Mouse (Mus musculus) layer of hippocampus, adult 6 months (tissue): ENCODE results near the gene Ebna1bp2. TPM values are rescaled to one million over a fixed set of nuclear protein-coding genes. Genes with fewer than 3 reads are reported as not detected.

Experiments
- long read RNA-seq, 2 experiments: library from polyadenylated mRNA; unstranded; transcript quantifications; one replicate each; pipeline ENCODE4 v2.0.0; 2019 to 2020
- polyA plus RNA-seq: library from polyadenylated mRNA; unstranded; fragments of <200 nt; fragmentation: Nextera tagmentation; gene quantifications from 2 replicates; pipeline ENCODE4 v1.2.3, GENCODE M21; 2021

The Ebna1bp2 gene
- polyA plus RNA-seq: 45.6 and 51.6 TPM in 2 replicates
- long read RNA-seq, experiment 1, transcript Ebna1bp2-201 (9 exons, 2,960 nt): major isoform, 37 of 50 reads
- long read RNA-seq, experiment 1, partial matches to known transcripts: 9 of 50 reads
- long read RNA-seq, experiment 1, other reads (novel, unspliced or antisense): 3 of 50 reads
- long read RNA-seq, experiment 2, transcript Ebna1bp2-201 (9 exons, 2,960 nt): major isoform, 215 of 258 reads
- long read RNA-seq, experiment 2, partial matches to known transcripts: 16 of 258 reads
- long read RNA-seq, experiment 2, other reads (novel, unspliced or antisense): 27 of 258 reads

DNA sequence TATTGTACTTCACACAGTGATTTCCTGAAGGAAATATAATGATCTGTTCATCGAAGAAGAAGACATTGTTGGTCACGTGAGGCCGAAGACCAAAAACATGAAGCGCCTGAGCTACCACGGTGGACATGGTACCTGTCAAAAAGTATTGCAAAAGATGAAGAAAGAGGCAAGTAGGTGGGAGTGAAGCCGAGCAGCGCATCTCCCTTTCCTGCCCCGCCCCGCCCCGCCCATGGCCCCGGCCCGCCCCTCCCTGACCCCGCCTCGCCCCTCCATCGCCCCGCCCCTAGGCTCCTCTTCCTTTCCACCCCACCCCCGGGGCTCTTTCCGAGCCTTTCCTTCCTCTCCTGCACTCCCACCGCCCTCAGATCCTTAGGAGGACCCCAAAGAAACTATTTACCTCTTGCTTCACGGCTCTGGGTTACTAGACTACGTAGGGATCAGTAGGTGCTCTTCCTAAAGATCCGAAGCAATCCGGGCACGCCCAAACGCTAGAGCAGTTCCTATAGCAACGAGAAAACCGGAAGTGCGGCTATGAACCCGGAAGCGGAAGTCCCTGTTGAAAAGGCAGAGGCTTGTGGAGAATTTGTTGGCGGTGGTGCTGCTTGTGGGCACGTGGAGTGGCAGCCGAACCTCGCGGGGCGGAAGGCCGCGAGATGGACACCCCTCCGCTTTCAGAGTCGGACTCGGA lies at the start of gene Ebna1bp2, which contains the start of gene Cfap57:
TSS of gene Ebna1bp2 (plus strand) at position 521 of the 688 bp plus-strand sequence.
TSS of gene Cfap57 (minus strand) at position 499 of the 688 bp plus-strand sequence.

DNA sequence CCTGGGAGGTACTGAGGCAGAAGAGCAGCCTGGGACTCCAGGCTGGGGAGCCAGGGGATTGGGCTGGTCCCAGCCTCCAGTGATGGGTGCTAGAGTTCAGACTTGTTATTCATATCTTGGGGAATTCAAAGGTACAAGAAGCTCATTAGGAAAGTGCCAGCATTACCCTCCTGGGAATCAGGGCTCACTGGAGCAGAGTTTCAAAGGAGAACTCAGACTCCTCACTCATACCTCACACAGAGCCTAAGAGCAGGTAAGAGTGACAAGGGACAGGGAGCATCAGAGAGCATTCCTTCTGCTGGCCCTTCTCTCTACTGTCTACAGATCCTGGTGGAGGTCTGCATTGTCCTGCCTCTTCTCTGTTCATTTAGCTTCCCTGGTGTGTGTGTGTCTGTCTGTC lies 38.1 kb downstream of the Ebna1bp2 start, which contains the start of gene Olfr62:
TSS of gene Olfr62 (plus strand) at position 301 of the 400 bp plus-strand sequence.

Other genes starting within 250 kb of the Ebna1bp2 start
- 2.1 and 2.2 TPM in 2 replicates for gene Szt2, start 211.5 kb upstream of the Ebna1bp2 start, polyA plus RNA-seq
- 42.3 and 43.7 TPM in 2 replicates for gene Med8, start 211.5 kb upstream of the Ebna1bp2 start, polyA plus RNA-seq
- 23.3 and 23.4 TPM in 2 replicates for gene Elovl1, start 192.7 kb upstream of the Ebna1bp2 start, polyA plus RNA-seq
- 0.93 and 1.3 TPM in 2 replicates for gene Cdc20, start 183.4 kb upstream of the Ebna1bp2 start, polyA plus RNA-seq
- 0.09 and 0.13 TPM in 2 replicates for gene Mpl, start 163.3 kb upstream of the Ebna1bp2 start, polyA plus RNA-seq
- gene Tie1, start 130.7 kb upstream of the Ebna1bp2 start, polyA plus RNA-seq: 2.3 and 3.5 TPM in 2 replicates
- gene 2610528J11Rik, start 93.8 kb upstream of the Ebna1bp2 start, polyA plus RNA-seq: not detected in 2 replicates
- gene Tmem125, start 76.8 kb upstream of the Ebna1bp2 start, polyA plus RNA-seq: 11.1 and 13.1 TPM in 2 replicates
- gene Cfap57, start within 50 bp of the Ebna1bp2 start, polyA plus RNA-seq: 0.70 and 1.3 TPM in 2 replicates
- not detected in 2 replicates for gene Olfr62, start 38.2 kb downstream of the Ebna1bp2 start, polyA plus RNA-seq
- gene Olfr1342, start 72.0 kb downstream of the Ebna1bp2 start, polyA plus RNA-seq: not detected in 2 replicates
- not detected in 2 replicates for gene Olfr1341, start 82.7 kb downstream of the Ebna1bp2 start, polyA plus RNA-seq
- gene Olfr1340, start 99.3 kb downstream of the Ebna1bp2 start, polyA plus RNA-seq: not detected in 2 replicates
- not detected in 2 replicates for gene Olfr1339, start 111.4 kb downstream of the Ebna1bp2 start, polyA plus RNA-seq
- not detected in 2 replicates for gene Olfr1338, start 137.9 kb downstream of the Ebna1bp2 start, polyA plus RNA-seq
- not detected in 2 replicates for gene Olfr1337, start 161.8 kb downstream of the Ebna1bp2 start, polyA plus RNA-seq
- gene Olfr1335, start 189.1 kb downstream of the Ebna1bp2 start, polyA plus RNA-seq: not detected in 2 replicates
- not detected in 2 replicates for gene Olfr1333, start 215.5 kb downstream of the Ebna1bp2 start, polyA plus RNA-seq
- not detected in 2 replicates for gene Olfr1331, start 243.8 kb downstream of the Ebna1bp2 start, polyA plus RNA-seq